Mouse (Mus musculus) kidney, postnatal 10 days (tissue): ENCODE results near the gene Prdm9.

Experiments used
- DNase-seq: peaks from one replicate; pipeline ENCODE4 v3.0.0; 2021; ENCODE audit warnings: mixed read lengths

The Prdm9 gene

DNA sequence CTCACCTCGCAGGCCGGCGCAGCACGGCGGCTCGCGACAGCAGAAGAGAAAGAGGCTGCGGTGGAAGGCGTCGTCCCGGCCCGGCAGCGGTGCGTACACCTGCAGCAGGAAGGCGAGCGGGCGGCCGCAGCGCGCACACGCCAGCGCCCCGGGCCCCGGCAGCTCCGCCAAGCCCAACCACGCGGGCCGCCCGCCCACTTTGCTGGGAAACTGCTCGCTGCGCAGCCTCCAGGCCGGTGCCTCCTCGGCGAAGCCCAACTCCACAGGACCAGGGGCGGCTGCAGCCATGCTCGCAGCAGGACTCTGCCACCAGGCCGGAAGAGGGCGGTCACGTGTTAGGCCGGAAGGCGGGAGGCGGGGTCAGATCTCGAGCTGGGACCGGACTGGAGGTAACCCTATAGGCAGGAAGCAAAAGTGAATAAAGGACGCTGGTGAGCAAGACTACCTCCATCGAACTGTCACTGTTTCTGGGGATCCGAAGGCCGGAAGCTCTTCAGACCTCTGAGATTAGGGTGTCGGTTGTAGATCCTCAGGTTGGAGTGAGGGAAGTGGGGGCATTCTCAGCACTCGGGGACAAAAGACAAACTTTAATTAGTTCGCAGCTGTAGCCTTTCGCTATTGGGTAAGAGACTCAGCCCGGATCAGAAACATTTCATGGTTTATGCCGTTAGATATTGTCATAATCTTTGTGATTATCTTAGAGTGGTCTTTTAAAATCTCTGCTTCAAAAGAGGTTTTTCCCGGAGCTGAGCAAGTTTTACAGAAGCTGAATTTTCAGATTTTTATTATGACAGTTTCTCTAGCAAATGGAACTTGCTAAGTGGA lies 37.0 kb downstream of the Prdm9 start, which contains the start of gene Pdcd2:
Pdcd2 (minus strand) TSS at position 316 of the 825 bp plus-strand sequence.
- DNase-seq = peak; percentile 97

DNA sequence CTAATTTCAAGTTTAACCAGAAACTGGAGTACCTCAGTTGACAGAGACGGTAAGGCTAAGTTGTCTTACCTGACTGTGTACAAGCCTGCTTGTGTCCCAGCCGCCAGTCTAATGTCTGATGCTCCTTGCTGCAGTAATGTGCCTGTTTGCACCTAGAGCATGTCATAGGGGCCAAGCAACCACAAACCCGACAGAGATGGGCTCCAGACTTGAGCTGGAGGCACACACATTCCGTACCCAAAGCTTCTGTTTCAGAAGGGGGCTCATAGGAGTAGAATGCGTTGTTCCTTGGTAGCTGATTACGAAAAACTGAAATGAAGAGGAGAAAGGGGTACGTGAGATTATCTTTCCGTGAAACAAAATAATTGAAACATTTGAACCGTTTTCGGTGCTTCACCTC lies 37.9 kb downstream of the Prdm9 start:
- DNase-seq = no peak

DNA sequence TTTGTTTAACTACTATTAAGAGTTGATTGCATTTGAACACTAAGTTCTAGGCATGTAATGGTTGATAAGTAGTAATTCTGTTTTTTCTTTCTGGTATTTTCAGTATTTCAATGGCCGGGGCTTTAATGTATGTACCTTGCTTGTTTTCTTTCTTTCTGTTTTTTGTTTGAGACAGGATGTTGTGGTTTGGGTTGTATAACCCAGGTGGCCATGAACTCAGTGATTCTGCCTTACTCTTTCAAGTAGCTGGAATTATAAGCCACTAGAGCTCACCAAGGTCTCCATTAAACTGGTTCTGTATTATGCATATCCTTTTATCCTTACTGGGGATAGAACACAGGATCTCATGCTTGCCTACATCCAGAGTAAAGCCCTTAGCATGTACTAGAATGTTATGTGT lies 45.4 kb downstream of the Prdm9 start:
- DNase-seq = no peak

DNA sequence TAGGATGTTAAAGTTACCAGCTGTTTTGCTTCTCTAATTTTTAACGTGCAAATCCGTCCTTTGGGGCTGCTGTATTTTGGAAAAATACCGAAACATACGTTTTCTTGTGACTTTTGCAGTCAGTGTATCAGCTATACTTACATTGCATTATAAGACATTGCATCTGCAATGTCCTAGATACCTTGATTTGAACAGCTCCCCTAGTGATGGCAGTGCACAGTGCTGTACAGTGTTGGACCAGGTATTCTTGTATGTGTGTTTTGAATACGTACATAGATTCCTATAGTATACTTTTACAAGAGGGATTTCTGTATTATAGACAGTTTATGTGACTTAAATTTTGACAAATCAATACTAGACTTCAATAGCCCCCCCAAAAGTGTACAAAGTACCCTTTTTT lies 46.0 kb downstream of the Prdm9 start:
- no peak for DNase-seq

DNA sequence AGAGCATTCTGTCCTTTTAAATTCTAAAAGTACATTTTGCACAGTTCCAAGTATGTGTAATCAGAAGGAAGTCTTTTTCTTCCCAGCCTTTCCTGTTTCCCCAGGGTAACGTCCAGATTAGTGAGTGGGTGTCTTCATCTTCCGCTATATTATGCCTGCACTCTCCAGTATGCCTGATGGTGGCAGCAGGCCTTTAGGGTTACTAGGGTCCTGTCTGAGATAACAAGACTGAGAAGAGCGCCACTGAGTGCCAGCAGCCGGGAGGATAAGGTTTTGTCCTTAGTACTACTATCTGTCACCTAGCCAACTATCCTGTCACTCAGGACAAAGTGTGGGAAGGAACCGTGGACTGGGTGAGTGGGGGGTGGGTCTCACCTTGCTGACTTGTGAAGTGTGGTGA lies 46.4 kb downstream of the Prdm9 start:
- no peak for DNase-seq

DNA sequence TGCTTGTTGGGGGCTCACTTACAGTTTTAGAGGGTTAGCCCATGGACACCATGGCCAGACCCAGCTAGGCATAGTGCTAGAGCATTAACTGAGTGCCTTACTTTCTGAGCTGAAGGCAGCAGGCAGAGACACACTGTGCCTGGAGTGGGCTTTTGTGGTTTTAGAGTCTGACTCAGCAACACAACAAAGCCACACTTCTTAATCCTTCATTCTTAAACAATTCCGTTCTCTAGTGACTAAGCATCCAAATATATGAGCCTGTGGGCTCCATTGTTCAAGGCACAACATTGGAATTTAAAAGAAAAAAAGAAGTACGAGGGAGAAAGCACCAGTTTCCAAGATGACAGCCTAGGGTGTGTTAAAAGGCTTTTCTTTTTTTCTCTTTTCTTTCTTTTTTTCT lies 53.5 kb downstream of the Prdm9 start:
- no peak for DNase-seq

DNA sequence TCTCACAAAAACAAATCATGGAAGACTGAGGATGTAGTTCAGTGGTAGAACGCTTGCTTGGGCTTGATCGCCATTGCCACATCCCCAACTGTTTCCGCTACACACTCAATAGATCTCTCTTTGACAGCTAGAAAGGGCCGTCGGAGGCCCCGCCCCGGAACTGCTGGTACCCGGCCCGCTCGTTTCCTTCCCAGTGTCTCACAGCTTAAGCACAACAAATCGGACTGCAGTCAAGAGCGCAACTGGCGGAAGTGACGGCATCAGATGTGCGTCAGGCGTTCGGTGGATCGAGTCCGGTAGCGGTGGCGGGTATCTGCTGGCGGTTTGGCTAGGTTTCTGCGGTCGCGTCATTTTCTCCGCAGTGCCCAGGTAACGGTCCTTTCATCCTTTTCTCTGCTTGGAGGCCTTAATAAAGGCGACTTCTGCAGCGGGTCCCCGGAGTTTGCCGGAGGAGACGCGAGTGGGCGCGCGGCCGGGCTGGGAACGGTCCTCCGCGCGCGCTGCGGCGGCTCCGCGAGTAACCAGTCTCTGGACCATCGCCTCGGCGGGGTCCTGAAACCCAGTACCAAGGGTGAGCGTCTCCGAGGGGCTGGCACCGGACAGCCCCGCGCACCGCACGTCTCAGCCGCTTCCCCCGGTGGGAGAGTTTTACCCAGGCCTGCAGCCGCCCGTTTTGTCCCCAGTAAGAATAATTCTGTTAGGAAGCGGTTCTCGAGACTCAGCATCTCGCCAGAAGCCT lies 64.3 kb downstream of the Prdm9 start, which contains the start of the genes Psmb1 and Tbp:
Psmb1 (minus strand) TSS at position 96 of the 739 bp plus-strand sequence.
Tbp (plus strand) TSS at position 233 of the 739 bp plus-strand sequence.
- DNase-seq = peak; percentile 99

DNA sequence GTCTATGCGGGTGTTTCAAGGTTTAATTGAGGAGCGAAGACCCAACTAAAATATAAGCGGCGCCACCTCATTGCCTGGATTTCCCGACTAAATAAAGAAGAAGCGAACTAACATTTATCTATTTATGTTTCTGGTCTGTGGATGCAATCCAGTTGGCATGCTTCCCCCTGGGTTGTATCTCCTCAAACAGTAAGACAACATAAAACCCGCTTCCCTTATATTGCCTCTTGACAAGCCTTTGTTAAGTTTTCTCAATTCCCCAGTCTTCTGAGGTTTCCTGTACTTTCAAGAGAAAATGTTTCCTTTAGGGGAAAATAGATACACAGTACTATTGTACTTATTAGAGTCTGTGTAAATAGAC lies 65.4 kb downstream of the Prdm9 start:
- DNase-seq = peak; percentile 20

DNA sequence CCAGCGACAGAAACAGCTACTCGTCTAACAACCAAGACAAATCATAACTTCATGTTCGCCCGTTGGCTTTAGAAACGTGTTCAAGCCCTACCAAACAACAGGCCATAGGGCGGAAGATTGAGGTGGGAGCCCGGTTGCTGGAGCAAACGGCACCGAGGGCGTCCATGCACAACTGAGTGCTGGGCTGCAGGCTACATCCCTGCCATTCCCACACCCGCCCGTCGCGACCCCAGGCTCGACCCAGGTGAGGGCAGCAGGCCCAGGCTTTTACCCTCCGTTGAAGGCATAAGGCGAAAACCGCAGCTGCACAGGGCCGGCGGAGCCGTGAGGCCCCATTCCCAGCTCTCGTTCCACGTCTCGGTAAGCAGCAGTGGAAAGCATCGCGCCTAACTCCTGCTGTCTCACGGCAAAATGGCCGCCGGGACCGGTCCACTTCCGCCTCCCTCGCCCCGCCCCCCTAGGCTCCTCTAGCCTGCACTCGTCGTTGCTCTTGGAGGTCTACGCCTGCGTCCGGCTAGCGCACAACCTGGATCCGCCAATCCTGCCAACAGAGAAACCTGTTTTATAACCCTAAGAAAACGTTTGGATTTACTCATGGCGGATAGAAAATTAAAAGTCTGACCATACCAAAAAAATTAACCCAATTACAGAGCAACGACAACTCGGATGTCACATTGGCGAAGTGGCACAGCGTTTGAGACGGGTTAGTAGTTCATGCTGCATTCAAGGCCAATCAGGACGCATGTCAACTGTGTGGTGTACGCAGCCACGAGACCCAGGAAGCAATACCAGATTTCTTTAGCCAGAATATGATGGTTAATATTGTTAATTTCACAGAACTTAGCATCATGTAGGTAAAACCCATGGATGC lies 66.0 kb downstream of the Prdm9 start:
- DNase-seq = peak; percentile 97
